Mouse (Mus musculus) gastrocnemius, postnatal 14 days (tissue): Measurements from ENCODE around the gene Pygm. TPM values are rescaled to one million over a fixed set of nuclear protein-coding genes. Genes with fewer than 3 reads are reported as not detected.

Source experiments
- DNase-seq: peaks from one replicate; pipeline ENCODE4 v3.0.0; 2021; ENCODE audit warnings: mixed read lengths
- intact Hi-C: fragments of 180-260 bp; cut with DNase I; formaldehyde crosslinking; loops from one replicate; pipeline ENCODE4 v1.15.1; 2025; ENCODE audit warnings: low total_unique reads
- total RNA-seq, 2 experiments: library from RNA; stranded (reverse); gene quantifications; 2 replicates each; pipeline ENCODE4 v1.2.3; 2021

Gene Pygm
- total RNA-seq, 2 experiments from 2014 or later: 4,021 to 4,833 TPM

- no peak for DNase-seq
- intact Hi-C loops: no loop called here
These were observed 3.0 kb upstream of the Pygm start for GRCm38 (mm10) chr19:6381238-6381637.

GRCm38 (mm10) chr19:6382323-6382924 is 1.8 kb upstream of the Pygm start:
- intact Hi-C loops: no loop called here
- no peak for DNase-seq

GRCm38 (mm10) chr19:6383470-6383869 is 729 bp upstream of the Pygm start:
- DNase-seq: peak; percentile 66
- intact Hi-C loops: no loop called here

- DNase-seq: peak; percentile 74
- intact Hi-C loops: no loop called here
These were observed 755 bp downstream of the Pygm start for GRCm38 (mm10) chr19:6384954-6385353.

GRCm38 (mm10) chr19:6385419-6385818 is 1.2 kb downstream of the Pygm start:
- DNase-seq: no peak
- intact Hi-C loops: no loop called here

GRCm38 (mm10) chr19:6385821-6386220 is 1.6 kb downstream of the Pygm start:
- no peak for DNase-seq
- intact Hi-C loops: no loop called here

- intact Hi-C loops: no loop called here
- DNase-seq: no peak
These were observed 2.0 kb downstream of the Pygm start for GRCm38 (mm10) chr19:6386234-6386633.

- intact Hi-C loops: no loop called here
- DNase-seq: peak; percentile 63
These were observed 3.8 kb downstream of the Pygm start for GRCm38 (mm10) chr19:6388006-6388405.

- intact Hi-C loops: no loop called here
- no peak for DNase-seq
These were observed 5.6 kb downstream of the Pygm start for GRCm38 (mm10) chr19:6389803-6390202.

GRCm38 (mm10) chr19:6390251-6390650 is 6.1 kb downstream of the Pygm start:
- DNase-seq: no peak
- intact Hi-C loops: no loop called here

- intact Hi-C loops: no loop called here
- DNase-seq: no peak
These were observed 8.7 kb downstream of the Pygm start for GRCm38 (mm10) chr19:6392743-6393393.

GRCm38 (mm10) chr19:6393637-6394036 is 9.4 kb downstream of the Pygm start:
- DNase-seq: no peak
- intact Hi-C loops: no loop called here

GRCm38 (mm10) chr19:6396237-6396636 is 12.0 kb downstream of the Pygm start:
- intact Hi-C loops: no loop called here
- DNase-seq: peak; percentile 3

GRCm38 (mm10) chr19:6397582-6398249 is 13.5 kb downstream of the Pygm start:
- intact Hi-C loops: no loop called here
- DNase-seq: no peak

- peak; percentile 81 for DNase-seq
- intact Hi-C loops: no loop called here
These were observed 14.5 kb downstream of the Pygm start for GRCm38 (mm10) chr19:6398447-6399284.

- intact Hi-C loops: no loop called here
- DNase-seq: peak; percentile 68
These were observed 15.3 kb downstream of the Pygm start, which contains the start of gene Rasgrp2 for GRCm38 (mm10) chr19:6399285-6400095. Rasgrp2 (plus strand) TSS chr19:6399340.

GRCm38 (mm10) chr19:6400096-6401086 is 16.2 kb downstream of the Pygm start:
- DNase-seq: no peak
- intact Hi-C loops: no loop called here
